Mouse (Mus musculus): ENCODE results near the gene Trpm3.

- TF ChIP-seq CTCF (IDR thresholded peaks at IDR 0.05; ENCODE audit: borderline replicate concordance, insufficient read depth, low read depth, low read length) (no peak), POLR2A (IDR thresholded peaks at IDR 0.05; ENCODE audit: borderline replicate concordance, insufficient read depth, low read length) (no peak)
These were observed 650.9 kb downstream of the Trpm3 start for GRCm38 (mm10) chr19:22789753-22790152.

Measured in cerebellum, adult 2 months (tissue).